Mouse (Mus musculus): ENCODE data around the gene Sycp2. TPM values are rescaled to one million over a fixed set of nuclear protein-coding genes. Genes with fewer than 3 reads are reported as not detected.

Sycp2 gene
- polyA plus RNA-seq, 1 experiment: 0.21 TPM

- no peak overlapping the region for H3K4me3 ChIP-seq (ENCODE audit: insufficient read depth, low read length)
- H3K4me1 ChIP-seq (ENCODE audit: control insufficient read depth, insufficient read depth, low read length): no peaks in the 10 kb centered on the region
- no peak for TF ChIP-seq CTCF (IDR thresholded peaks at IDR 0.05; ENCODE audit: low read depth, low read length)
- TF ChIP-seq POLR2A (IDR thresholded peaks at IDR 0.05; ENCODE audit: borderline replicate concordance, low read depth, low read length): no peak
- H3K27ac ChIP-seq (ENCODE audit: insufficient read depth, low read depth, low read length): no peak overlapping the region
These were observed 77.5 kb downstream of the Sycp2 start for GRCm38 (mm10) chr2:178329986-178330385.

GRCm38 (mm10) chr2:178329551-178329950 is 77.9 kb downstream of the Sycp2 start:
- H3K4me3 ChIP-seq (ENCODE audit: insufficient read depth, low read length): no peak overlapping the region
- TF ChIP-seq CTCF (IDR thresholded peaks at IDR 0.05; ENCODE audit: low read depth, low read length): no peak
- TF ChIP-seq POLR2A (IDR thresholded peaks at IDR 0.05; ENCODE audit: borderline replicate concordance, low read depth, low read length): no peak

GRCm38 (mm10) chr2:178327466-178328040 is 79.9 kb downstream of the Sycp2 start:
- no peaks in the 10 kb centered on the region for H3K4me1 ChIP-seq (ENCODE audit: control insufficient read depth, insufficient read depth, low read length)
- TF ChIP-seq CTCF (IDR thresholded peaks at IDR 0.05; ENCODE audit: low read depth, low read length) (no peak), POLR2A (IDR thresholded peaks at IDR 0.05; ENCODE audit: borderline replicate concordance, low read depth, low read length) (no peak)
- H3K27ac ChIP-seq (ENCODE audit: insufficient read depth, low read depth, low read length): no peak overlapping the region
- H3K4me3 ChIP-seq (ENCODE audit: insufficient read depth, low read length): no peak overlapping the region

More at GRCm38 (mm10) chr2:178329551-178329950, 77.9 kb downstream of the Sycp2 start:
- H3K4me1 ChIP-seq (ENCODE audit: control insufficient read depth, insufficient read depth, low read length): no peaks in the 10 kb centered on the region
- no peak overlapping the region for H3K27ac ChIP-seq (ENCODE audit: insufficient read depth, low read depth, low read length)

GRCm38 (mm10) chr2:178326750-178327465 is 80.6 kb downstream of the Sycp2 start:
- Histone ChIP-seq H3K4me1 (ENCODE audit: control insufficient read depth, insufficient read depth, low read length) (no peaks in the 10 kb centered on the region), H3K27ac (ENCODE audit: insufficient read depth, low read depth, low read length) (no peak overlapping the region), H3K4me3 (ENCODE audit: insufficient read depth, low read length) (no peak overlapping the region)
- no peak for TF ChIP-seq CTCF (IDR thresholded peaks at IDR 0.05; ENCODE audit: low read depth, low read length)
- no peak for TF ChIP-seq POLR2A (IDR thresholded peaks at IDR 0.05; ENCODE audit: borderline replicate concordance, low read depth, low read length)

- Histone ChIP-seq H3K4me3 (ENCODE audit: insufficient read depth, low read length) (no peak overlapping the region), H3K4me1 (ENCODE audit: control insufficient read depth, insufficient read depth, low read length) (no peaks in the 10 kb centered on the region), H3K27ac (ENCODE audit: insufficient read depth, low read depth, low read length) (no peak overlapping the region)
- TF ChIP-seq POLR2A (IDR thresholded peaks at IDR 0.05; ENCODE audit: borderline replicate concordance, low read depth, low read length): no peak
- no peak for TF ChIP-seq CTCF (IDR thresholded peaks at IDR 0.05; ENCODE audit: low read depth, low read length)
These were observed 81.4 kb downstream of the Sycp2 start for GRCm38 (mm10) chr2:178326067-178326466.

- no peak overlapping the region for H3K4me3 ChIP-seq (ENCODE audit: insufficient read depth, low read length)
- H3K4me1 ChIP-seq (ENCODE audit: control insufficient read depth, insufficient read depth, low read length): no peaks in the 10 kb centered on the region
- no peak overlapping the region for H3K27ac ChIP-seq (ENCODE audit: insufficient read depth, low read depth, low read length)
- no peak for TF ChIP-seq POLR2A (IDR thresholded peaks at IDR 0.05; ENCODE audit: borderline replicate concordance, low read depth, low read length)
- no peak for TF ChIP-seq CTCF (IDR thresholded peaks at IDR 0.05; ENCODE audit: low read depth, low read length)
These were observed 82.7 kb downstream of the Sycp2 start for GRCm38 (mm10) chr2:178324818-178325217.

GRCm38 (mm10) chr2:178324410-178324809 is 83.1 kb downstream of the Sycp2 start:
- TF ChIP-seq POLR2A (IDR thresholded peaks at IDR 0.05; ENCODE audit: borderline replicate concordance, low read depth, low read length) (no peak), CTCF (IDR thresholded peaks at IDR 0.05; ENCODE audit: low read depth, low read length) (no peak)
- Histone ChIP-seq H3K27ac (ENCODE audit: insufficient read depth, low read depth, low read length) (no peak overlapping the region), H3K4me1 (ENCODE audit: control insufficient read depth, insufficient read depth, low read length) (no peaks in the 10 kb centered on the region), H3K4me3 (ENCODE audit: insufficient read depth, low read length) (no peak overlapping the region)

- H3K27ac ChIP-seq (ENCODE audit: insufficient read depth, low read depth, low read length): no peak overlapping the region
- TF ChIP-seq CTCF (IDR thresholded peaks at IDR 0.05; ENCODE audit: low read depth, low read length) (no peak), POLR2A (IDR thresholded peaks at IDR 0.05; ENCODE audit: borderline replicate concordance, low read depth, low read length) (no peak)
These were observed 86.2 kb downstream of the Sycp2 start for GRCm38 (mm10) chr2:178321271-178321670.

GRCm38 (mm10) chr2:178319766-178320165 is 87.7 kb downstream of the Sycp2 start:
- TF ChIP-seq POLR2A (IDR thresholded peaks at IDR 0.05; ENCODE audit: borderline replicate concordance, low read depth, low read length): no peak
- no peak for TF ChIP-seq CTCF (IDR thresholded peaks at IDR 0.05; ENCODE audit: low read depth, low read length)
- Histone ChIP-seq H3K27ac (ENCODE audit: insufficient read depth, low read depth, low read length) (no peak overlapping the region), H3K4me3 (ENCODE audit: insufficient read depth, low read length) (no peak overlapping the region), H3K4me1 (ENCODE audit: control insufficient read depth, insufficient read depth, low read length) (no peaks in the 10 kb centered on the region)

More at GRCm38 (mm10) chr2:178321271-178321670, 86.2 kb downstream of the Sycp2 start:
- Histone ChIP-seq H3K4me1 (ENCODE audit: control insufficient read depth, insufficient read depth, low read length) (no peaks in the 10 kb centered on the region), H3K4me3 (ENCODE audit: insufficient read depth, low read length) (no peak overlapping the region)

- TF ChIP-seq CTCF (IDR thresholded peaks at IDR 0.05; ENCODE audit: low read depth, low read length) (no peak), POLR2A (IDR thresholded peaks at IDR 0.05; ENCODE audit: borderline replicate concordance, low read depth, low read length) (no peak)
- H3K4me1 ChIP-seq (ENCODE audit: control insufficient read depth, insufficient read depth, low read length): no peaks in the 10 kb centered on the region
- H3K27ac ChIP-seq (ENCODE audit: insufficient read depth, low read depth, low read length): no peak overlapping the region
- no peak overlapping the region for H3K4me3 ChIP-seq (ENCODE audit: insufficient read depth, low read length)
These were observed 91.2 kb downstream of the Sycp2 start for GRCm38 (mm10) chr2:178316281-178316680.

Data from bone marrow macrophage, adult 2 months (primary cell).